Mouse (Mus musculus) neural tube, embryonic 11.5 days (tissue): Measurements from ENCODE around the gene Tmem108. TPM values are rescaled to one million over a fixed set of nuclear protein-coding genes. Genes with fewer than 3 reads are reported as not detected.

Source experiments
- ATAC-seq: fragments of 200-750 bp; cut with Nextera tagmentation; 2 replicates; pipeline ENCODE4 v1.8.0; 2017; ENCODE audit warnings: moderate number of reproducible peaks, mild to moderate bottlenecking, moderate TSS enrichment, moderate library complexity; ENCODE audit not compliant: insufficient read depth, low FRiP score, low TSS enrichment
- DNase-seq: peaks from one replicate; pipeline ENCODE4 v3.0.0-alpha.2; 2015; ENCODE audit warnings: low spot score
- H3K27ac ChIP-seq: fragments of 300-500 bp; sonication (generic); 2 replicates; pipeline ENCODE4 v1.5.1; 2014; ENCODE audit warnings: low read depth, mild to moderate bottlenecking, low read length
- H3K27me3 ChIP-seq: fragments of 300-500 bp; sonication (generic); 2 replicates; pipeline ENCODE4 v1.6.1; 2014; ENCODE audit warnings: mild to moderate bottlenecking, low read length, mixed read lengths; ENCODE audit not compliant: control insufficient read depth, insufficient read depth
- H3K36me3 ChIP-seq: fragments of 300-500 bp; sonication (generic); 2 replicates; pipeline ENCODE4 v1.6.1; 2014; ENCODE audit warnings: mild to moderate bottlenecking, low read length, moderate library complexity, mixed read lengths; ENCODE audit not compliant: control insufficient read depth, insufficient read depth
- H3K4me1 ChIP-seq: fragments of 300-500 bp; sonication (generic); 2 replicates; pipeline ENCODE4 v1.6.1; 2014; ENCODE audit warnings: low read length, mixed read lengths; ENCODE audit not compliant: control insufficient read depth, insufficient read depth
- H3K4me2 ChIP-seq: fragments of 300-500 bp; sonication (generic); 2 replicates; pipeline ENCODE4 v1.6.1; 2014; ENCODE audit warnings: low read depth, mild to moderate bottlenecking, moderate library complexity
- H3K4me3 ChIP-seq: fragments of 300-500 bp; sonication (generic); 2 replicates; pipeline ENCODE4 v1.5.1; 2014; ENCODE audit warnings: low read depth, low read length
- H3K9ac ChIP-seq: fragments of 300-500 bp; sonication (generic); 2 replicates; pipeline ENCODE4 v1.6.1; 2014; ENCODE audit warnings: mild to moderate bottlenecking, low read length
- H3K9me3 ChIP-seq: fragments of 300-500 bp; sonication (generic); 2 replicates; pipeline ENCODE4 v1.6.1; 2016; ENCODE audit warnings: low read length; ENCODE audit not compliant: control insufficient read depth
- WGBS: fragments of 180-500 bp; shearing (Covaris S2); extraction: QIAGEN DNeasy Blood & Tissue Kit; methylation state at CpG from one replicate; pipeline ENCODE4 v1.1.7; 2014; 5-methylcytosine and 5-hydroxymethylcytosine counted together
- polyA plus RNA-seq: library from polyadenylated mRNA; unstranded; fragments of >200 nt; fragmentation: Nextera tagmentation; extraction: Ambion mirVana; gene quantifications from 2 replicates; pipeline ENCODE4 v1.2.1, GENCODE M21; 2014

Tmem108 gene
- 18.0 and 19.9 TPM in 2 replicates for polyA plus RNA-seq

- Histone ChIP-seq H3K9ac (peak within 1 kb of the TSS; percentile 79), H3K27me3 (peaks cover 15% of the 10 kb centered on the region), H3K9me3 (no peaks in the 10 kb centered on the region), H3K27ac (0 out of 2 replicates have a peak within 1 kb of the TSS, but pooled peaks have one; percentile 34), H3K4me3 (peak within 1 kb of the TSS; percentile 65), H3K4me1 (no peaks in the 10 kb centered on the region), H3K36me3 (no peaks in the 10 kb centered on the region), H3K4me2 (peak within 1 kb of the TSS; percentile 84)
- WGBS = under 1% methylated on average over 49 of the region's 51 CpGs
- DNase-seq = peak; percentile 94
- ATAC-seq = peak; percentile 97
Measured at GRCm38 (mm10) chr9:103761647-103762084, at the start of gene Tmem108. Gene Tmem108, minus strand, starts transcription at chr9:103761837.

- no peaks in the 10 kb centered on the region for H3K27me3 ChIP-seq
- H3K4me2 ChIP-seq = no peak overlapping the region
- DNase-seq (no peak), ATAC-seq (no peak)
- 73% methylated on average over 1 of the region's 1 CpGs for WGBS
- no peaks in the 10 kb centered on the region for H3K4me1 ChIP-seq
- H3K27ac ChIP-seq = no peak overlapping the region
- H3K4me3 ChIP-seq = no peak overlapping the region
- no peaks in the 10 kb centered on the region for H3K9me3 ChIP-seq
- no peak overlapping the region for H3K9ac ChIP-seq
- no peaks in the 10 kb centered on the region for H3K36me3 ChIP-seq
Measured at GRCm38 (mm10) chr9:103789029-103789428, 27.4 kb upstream of the Tmem108 start.

GRCm38 (mm10) chr9:103784156-103784555 is 22.5 kb upstream of the Tmem108 start:
- no peak for ATAC-seq
- H3K36me3 ChIP-seq = no peaks in the 10 kb centered on the region

GRCm38 (mm10) chr9:103783276-103783675 is 21.6 kb upstream of the Tmem108 start:
- no peaks in the 10 kb centered on the region for H3K27me3 ChIP-seq
- no peak for DNase-seq
- no peaks in the 10 kb centered on the region for H3K36me3 ChIP-seq
- H3K4me1 ChIP-seq = no peaks in the 10 kb centered on the region
- WGBS = 89% methylated on average over 16 of the region's 16 CpGs
- no peak overlapping the region for H3K4me3 ChIP-seq
- H3K9me3 ChIP-seq = no peaks in the 10 kb centered on the region
- no peak overlapping the region for H3K9ac ChIP-seq
- H3K4me2 ChIP-seq = no peak overlapping the region
- H3K27ac ChIP-seq = no peak overlapping the region
- ATAC-seq = no peak

More at GRCm38 (mm10) chr9:103784156-103784555, 22.5 kb upstream of the Tmem108 start:
- Histone ChIP-seq H3K27me3 (no peaks in the 10 kb centered on the region), H3K9ac (no peak overlapping the region), H3K9me3 (no peaks in the 10 kb centered on the region), H3K4me1 (no peaks in the 10 kb centered on the region), H3K27ac (no peak overlapping the region), H3K4me2 (no peak overlapping the region), H3K4me3 (no peak overlapping the region)
- WGBS = 91% methylated on average over 4 of the region's 4 CpGs
- DNase-seq = no peak

- Histone ChIP-seq H3K27ac (no peak overlapping the region), H3K36me3 (no peaks in the 10 kb centered on the region), H3K4me3 (no peak overlapping the region), H3K9me3 (no peaks in the 10 kb centered on the region), H3K4me2 (no peak overlapping the region), H3K4me1 (no peaks in the 10 kb centered on the region), H3K9ac (no peak overlapping the region), H3K27me3 (no peaks in the 10 kb centered on the region)
- WGBS = 86% methylated on average over 7 of the region's 7 CpGs
- ATAC-seq (no peak), DNase-seq (no peak)
Measured at GRCm38 (mm10) chr9:103782306-103782705, 20.7 kb upstream of the Tmem108 start.

GRCm38 (mm10) chr9:103781407-103781806 is 19.8 kb upstream of the Tmem108 start:
- ATAC-seq (no peak), DNase-seq (no peak)
- WGBS = 83% methylated on average over 7 of the region's 7 CpGs
- Histone ChIP-seq H3K4me3 (no peak overlapping the region), H3K4me1 (no peaks in the 10 kb centered on the region), H3K9ac (no peak overlapping the region), H3K36me3 (no peaks in the 10 kb centered on the region), H3K27ac (no peak overlapping the region), H3K4me2 (no peak overlapping the region), H3K9me3 (no peaks in the 10 kb centered on the region), H3K27me3 (no peaks in the 10 kb centered on the region)

GRCm38 (mm10) chr9:103780598-103780997 is 19.0 kb upstream of the Tmem108 start:
- no peak overlapping the region for H3K4me2 ChIP-seq
- H3K4me3 ChIP-seq = no peak overlapping the region
- 87% methylated on average over 4 of the region's 4 CpGs for WGBS
- no peak for DNase-seq
- H3K9ac ChIP-seq = no peak overlapping the region
- H3K36me3 ChIP-seq = no peaks in the 10 kb centered on the region
- no peaks in the 10 kb centered on the region for H3K4me1 ChIP-seq
- no peaks in the 10 kb centered on the region for H3K27me3 ChIP-seq
- no peak for ATAC-seq
- H3K9me3 ChIP-seq = no peaks in the 10 kb centered on the region
- no peak overlapping the region for H3K27ac ChIP-seq

GRCm38 (mm10) chr9:103778185-103778584 is 16.5 kb upstream of the Tmem108 start:
- 67% methylated on average over 1 of the region's 1 CpGs for WGBS
- Histone ChIP-seq H3K27ac (no peak overlapping the region), H3K4me3 (no peak overlapping the region), H3K4me1 (no peaks in the 10 kb centered on the region), H3K9ac (no peak overlapping the region), H3K4me2 (no peak overlapping the region), H3K9me3 (no peaks in the 10 kb centered on the region), H3K36me3 (no peaks in the 10 kb centered on the region), H3K27me3 (no peaks in the 10 kb centered on the region)
- ATAC-seq (no peak), DNase-seq (no peak)

GRCm38 (mm10) chr9:103761151-103761571 is 476 bp downstream of the Tmem108 start:
- DNase-seq = peak; percentile 18
- H3K4me2 ChIP-seq = peak overlapping the region; percentile 84
- H3K36me3 ChIP-seq = no peaks in the 10 kb centered on the region
- H3K9me3 ChIP-seq = no peaks in the 10 kb centered on the region
- peak overlapping the region; percentile 65 for H3K4me3 ChIP-seq
- peak overlapping the region; percentile 79 for H3K9ac ChIP-seq
- H3K27ac ChIP-seq = 0 out of 2 replicates have a peak overlapping the region, but pooled peaks have one; percentile 34
- WGBS = 1% methylated on average over 30 of the region's 30 CpGs
- no peaks in the 10 kb centered on the region for H3K4me1 ChIP-seq
- peak; percentile 51 for ATAC-seq
- peaks cover 15% of the 10 kb centered on the region for H3K27me3 ChIP-seq
